Mouse (Mus musculus) right cerebral cortex, postnatal 4 days (tissue): ENCODE measurements around the gene Ubqln5.

Source experiments
- DNase-seq: peaks from one replicate; pipeline ENCODE4 v3.0.0-alpha.2; 2022

The Ubqln5 gene

DNA sequence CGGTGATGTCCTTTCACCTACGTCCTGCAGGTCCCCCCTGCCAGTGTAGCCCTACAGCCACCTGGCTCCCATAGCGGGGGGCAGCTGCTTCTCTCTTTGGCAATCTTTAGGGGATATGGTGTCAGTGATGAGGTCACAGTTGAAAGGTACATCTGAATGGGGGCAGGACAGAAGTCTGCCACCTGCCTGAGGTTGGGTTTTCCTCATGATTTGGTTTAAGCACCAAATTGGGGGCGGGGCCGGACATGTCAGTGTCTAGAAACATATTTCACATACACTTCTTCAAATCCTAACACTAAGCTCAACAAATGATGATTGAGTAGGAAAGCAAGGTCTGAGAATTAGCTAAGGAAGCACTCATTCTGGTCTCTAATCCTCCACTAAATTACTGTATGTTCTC is at the start of gene Ubqln5:
Ubqln5 (minus strand) TSS at position 101 of the 400 bp plus-strand sequence.
- DNase-seq = no peak

DNA sequence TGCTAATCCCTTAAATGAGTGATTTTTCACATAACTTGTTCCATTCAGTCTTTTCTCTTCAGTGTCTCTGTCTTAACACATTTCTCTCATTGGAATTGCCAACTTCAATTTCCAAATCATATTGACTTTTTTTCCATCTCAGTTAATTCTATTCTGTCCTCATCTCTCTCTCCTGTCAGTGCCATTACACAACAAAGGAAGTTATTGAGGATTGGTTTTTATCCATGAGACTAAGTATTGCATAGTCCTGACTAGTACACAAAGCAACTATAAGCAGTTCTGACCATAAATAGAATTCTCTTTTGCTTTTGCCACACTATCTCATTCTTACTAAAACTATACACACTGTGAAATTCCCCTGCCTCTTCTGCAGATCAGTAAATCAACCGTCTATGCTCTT is 49.4 kb upstream of the Ubqln5 start:
- no peak for DNase-seq

DNA sequence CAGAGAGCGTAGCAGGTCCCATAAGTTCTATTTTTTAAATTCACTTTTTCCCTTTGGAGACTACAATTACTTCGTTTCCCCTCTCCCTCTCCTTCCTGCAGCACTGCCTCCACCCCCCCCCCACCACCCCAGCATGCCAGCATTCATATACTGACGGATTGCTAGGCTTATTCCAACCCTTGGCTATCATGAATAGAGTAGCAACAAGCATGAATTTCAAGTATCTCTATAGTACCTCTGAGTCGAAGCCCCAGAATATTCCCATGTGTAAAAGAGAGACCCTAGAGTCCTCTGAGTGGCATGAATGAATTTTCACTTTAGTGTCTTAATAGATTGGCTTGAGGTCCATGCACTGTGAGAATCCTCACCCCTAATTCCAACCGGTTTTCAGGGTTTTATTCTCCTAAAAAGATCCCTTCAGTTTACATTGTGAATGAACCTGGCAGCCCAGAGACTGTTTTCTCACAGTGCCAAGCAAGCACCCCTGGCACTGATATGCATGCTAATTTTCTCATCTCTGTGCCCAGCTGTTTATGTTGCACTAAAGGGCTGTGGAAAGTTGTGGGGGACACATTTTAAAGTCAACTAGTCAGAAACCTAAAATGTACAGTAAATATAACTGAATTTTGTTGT is 48.9 kb upstream of the Ubqln5 start:
- no peak for DNase-seq

DNA sequence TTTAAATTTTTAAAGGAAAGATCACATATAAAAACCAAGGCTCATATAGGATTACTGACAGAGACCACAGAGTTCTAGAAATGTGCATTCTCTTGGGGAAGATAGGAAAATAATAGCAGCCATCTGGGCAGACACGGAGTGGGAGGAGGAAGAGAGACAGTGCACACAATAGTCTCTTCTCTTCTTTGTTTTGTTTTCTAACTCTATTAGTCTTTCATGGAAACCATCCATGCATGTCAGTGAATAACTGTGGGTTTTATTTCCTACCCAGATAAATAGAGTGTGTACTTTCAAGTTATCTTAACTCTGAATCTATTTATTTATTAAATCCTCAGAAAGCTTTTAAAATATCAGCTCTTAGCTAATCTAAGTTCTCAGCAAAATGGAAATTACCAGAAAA is 45.5 kb upstream of the Ubqln5 start:
- DNase-seq = no peak

DNA sequence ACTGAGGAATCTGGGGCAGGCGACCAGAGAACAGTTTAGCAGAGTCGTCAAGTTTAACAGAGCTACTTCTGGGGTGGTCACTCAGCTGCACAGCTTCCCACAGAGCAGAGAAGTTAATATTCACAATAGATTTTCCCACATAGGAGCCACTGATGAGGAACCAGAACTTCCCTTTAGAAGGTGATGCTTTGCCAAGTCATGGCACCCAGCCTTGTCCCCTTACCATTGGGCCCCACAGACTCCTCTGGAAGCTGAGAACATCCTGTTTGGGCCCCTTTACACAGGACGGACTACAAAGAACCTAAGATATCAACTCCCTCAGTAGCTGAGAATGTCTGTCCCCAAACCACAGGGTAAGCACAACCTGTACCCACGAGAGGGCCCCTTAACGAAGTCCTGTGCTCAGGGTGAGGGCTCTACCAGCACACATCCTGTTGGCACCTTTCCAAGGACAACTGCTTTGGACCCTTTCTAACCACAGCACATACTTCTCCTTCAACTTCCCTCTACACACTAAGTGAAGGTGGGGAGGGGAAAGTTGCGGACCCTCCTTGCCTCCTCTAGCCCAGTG is 40.1 kb upstream of the Ubqln5 start:
- DNase-seq = no peak

DNA sequence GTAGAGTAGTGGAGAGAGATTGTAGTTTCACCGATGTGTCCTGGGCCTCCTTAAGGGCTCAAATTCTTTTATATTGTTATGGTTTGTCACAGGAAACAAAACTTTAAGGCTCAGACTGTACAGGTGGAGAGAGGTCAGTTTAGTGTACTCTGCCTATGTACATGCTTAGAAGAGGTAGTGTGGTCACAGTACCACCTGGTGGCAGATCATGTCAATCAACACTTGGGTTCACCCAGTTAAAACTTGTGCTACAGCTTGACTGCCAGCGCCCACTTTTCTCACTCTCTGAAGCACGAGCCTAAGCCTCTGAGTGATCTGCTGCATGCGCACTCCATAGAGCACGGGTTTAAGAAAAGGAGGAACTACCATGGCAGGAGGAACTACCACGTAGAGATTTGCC is 37.5 kb upstream of the Ubqln5 start:
- no peak for DNase-seq

DNA sequence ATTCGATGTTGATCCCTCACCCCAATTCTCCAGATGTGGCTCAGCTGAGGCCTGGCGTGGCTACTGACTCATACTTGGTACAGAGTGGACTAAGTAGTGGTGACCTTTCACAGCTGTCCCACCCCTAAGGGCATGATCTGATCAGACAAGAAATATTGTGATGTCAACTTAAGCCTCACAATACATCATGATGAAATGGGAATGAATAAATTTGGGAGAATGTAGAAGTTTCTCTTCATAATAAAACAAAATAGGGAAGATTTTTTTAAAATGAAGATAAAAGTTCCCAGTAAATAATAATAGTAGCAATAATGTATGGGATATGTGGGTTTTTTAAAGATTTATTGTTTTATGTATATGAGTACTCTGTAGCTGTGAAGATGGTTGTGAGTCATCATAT is 20.8 kb upstream of the Ubqln5 start, which contains the start of gene Ubqlnl:
Ubqlnl (minus strand) TSS at position 101 of the 400 bp plus-strand sequence.
- DNase-seq = no peak

DNA sequence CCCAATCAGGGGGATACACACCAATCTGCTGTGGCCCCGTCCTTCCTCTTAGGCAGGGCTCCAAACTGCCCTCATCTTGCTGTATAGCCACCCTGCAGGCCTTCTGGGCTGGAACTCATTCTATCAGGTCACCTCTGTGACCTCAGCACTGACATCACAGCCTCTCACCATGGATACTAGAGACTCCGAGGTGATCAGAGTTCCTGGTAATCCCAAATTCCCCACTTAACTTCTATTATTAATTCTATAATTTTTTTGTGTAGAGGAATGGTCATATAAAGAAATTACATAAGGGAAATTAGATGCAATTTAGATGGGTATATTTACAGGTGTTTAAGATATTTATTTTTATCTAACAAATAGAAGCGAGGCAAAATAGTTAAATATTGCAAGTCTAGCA is 13.6 kb upstream of the Ubqln5 start, which contains the start of gene Ubqln3:
Ubqln3 (minus strand) TSS at position 101 of the 400 bp plus-strand sequence.
- DNase-seq = no peak

DNA sequence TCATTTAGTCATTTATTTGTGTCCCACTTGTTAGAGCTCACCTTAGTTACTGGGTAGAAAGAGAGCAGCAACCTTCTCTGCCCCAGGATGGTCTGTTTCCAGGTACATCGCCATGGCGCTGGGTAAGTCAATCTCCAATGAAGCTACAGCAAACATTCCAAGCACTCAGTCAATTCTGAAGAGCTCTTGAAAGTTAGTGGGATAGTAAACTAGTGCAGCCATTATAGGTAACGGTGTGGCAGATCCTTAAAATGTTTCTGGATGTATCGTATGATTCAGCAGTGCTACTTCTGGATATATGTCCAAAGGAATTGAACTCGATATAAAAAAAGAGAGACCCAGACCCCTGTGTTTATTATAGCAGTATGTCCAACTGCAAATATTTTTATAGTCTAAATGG is 7.7 kb upstream of the Ubqln5 start, which contains the start of gene Olfr643:
Olfr643 (minus strand) TSS at position 101 of the 400 bp plus-strand sequence.
- DNase-seq = no peak

DNA sequence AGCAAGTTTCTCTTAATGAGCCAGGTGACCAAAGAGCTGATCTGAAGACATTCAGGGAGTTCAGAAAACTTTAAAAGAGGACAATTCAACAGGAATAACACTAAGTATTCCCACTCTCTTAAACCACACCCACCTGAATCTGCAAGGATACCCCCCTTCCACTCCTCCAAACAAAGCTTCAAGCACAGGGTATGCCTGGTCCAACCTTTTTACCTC is 25.0 kb downstream of the Ubqln5 start, which contains the start of gene Olfr646:
Olfr646 (plus strand) TSS at position 117 of the 216 bp plus-strand sequence.
- no peak for DNase-seq

DNA sequence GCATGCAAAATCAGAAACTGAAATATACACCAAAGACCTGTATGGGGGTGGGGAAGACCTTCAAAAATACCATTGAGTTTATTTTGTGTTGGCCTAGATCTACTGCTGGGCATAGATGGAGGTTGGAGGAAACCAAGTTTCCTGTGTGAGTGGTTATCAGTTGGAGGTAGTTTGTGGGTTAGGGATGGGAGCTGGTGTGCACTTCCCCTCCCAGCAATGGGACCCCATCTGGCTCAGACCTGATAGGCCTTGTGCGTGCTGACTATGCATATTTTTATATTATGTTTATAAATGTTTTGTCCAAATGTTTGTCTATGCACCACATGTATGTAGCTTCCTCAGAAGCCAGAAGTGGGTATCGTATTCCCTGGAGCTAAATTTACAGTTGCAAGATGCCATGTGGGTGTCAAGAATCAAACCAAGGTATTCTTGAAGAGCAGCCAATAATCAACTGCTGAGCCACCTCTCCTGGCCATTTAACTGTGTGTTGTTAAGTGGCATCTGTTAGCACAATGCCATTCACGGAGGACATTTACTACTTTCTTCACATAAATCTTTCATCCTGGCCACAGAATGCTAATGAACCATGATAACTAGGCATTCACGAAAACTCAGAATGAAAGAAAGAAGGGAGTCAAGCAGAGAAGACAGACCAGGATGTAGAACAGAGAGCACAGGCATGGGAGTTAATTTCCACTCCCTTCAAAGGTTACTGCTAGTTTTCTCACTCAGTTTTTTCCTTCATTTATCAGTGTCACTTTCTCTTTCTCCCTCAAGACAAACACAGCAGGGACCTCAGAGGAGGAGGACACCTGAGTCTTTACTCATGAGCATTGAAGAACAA is 25.5 kb downstream of the Ubqln5 start:
- DNase-seq = no peak

DNA sequence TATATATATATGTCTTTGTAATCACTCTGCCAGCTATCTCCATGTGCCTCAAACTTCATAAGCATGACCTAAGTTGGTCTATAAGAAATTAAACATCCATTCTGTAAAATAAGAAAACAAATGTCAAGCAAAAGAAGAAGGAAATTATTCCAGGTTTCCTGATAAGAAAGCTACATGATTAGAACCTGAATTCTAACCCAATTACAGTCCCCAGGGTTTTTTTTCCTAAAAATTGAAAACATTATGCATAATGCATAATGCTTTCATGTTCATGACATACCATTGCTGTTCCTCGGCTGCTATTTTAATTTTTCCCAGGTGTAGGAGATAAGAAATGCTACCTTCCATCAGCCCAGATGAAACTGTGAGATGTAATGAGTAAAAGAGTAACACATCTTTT is 44.3 kb downstream of the Ubqln5 start, which contains the start of gene Olfr645:
Olfr645 (minus strand) TSS at position 101 of the 400 bp plus-strand sequence.
- no peak for DNase-seq
